Mouse (Mus musculus) cerebellum, postnatal 10 days (tissue): ENCODE measurements around the gene Ccdc86.

Experiments used
- DNase-seq, 2 experiments: peaks; one replicate each; pipeline ENCODE4 v3.0.0; 2021; ENCODE audit warnings: mixed read lengths in 2 of 2

Gene Ccdc86

DNA sequence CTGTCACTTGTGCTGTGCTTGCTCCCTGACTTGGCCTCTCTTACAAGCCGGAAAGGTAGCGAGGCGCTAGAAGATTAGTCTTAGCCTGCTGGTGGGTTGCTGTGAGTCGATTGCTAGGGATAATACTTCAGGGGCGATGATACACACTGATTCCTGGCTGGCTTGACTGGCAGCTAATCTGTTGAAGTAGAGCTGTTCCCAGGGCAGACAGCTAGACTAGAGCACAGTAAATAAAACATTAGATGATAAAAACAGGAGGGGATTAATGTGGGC is 43.4 kb downstream of the Ccdc86 start:
- DNase-seq = no peak

DNA sequence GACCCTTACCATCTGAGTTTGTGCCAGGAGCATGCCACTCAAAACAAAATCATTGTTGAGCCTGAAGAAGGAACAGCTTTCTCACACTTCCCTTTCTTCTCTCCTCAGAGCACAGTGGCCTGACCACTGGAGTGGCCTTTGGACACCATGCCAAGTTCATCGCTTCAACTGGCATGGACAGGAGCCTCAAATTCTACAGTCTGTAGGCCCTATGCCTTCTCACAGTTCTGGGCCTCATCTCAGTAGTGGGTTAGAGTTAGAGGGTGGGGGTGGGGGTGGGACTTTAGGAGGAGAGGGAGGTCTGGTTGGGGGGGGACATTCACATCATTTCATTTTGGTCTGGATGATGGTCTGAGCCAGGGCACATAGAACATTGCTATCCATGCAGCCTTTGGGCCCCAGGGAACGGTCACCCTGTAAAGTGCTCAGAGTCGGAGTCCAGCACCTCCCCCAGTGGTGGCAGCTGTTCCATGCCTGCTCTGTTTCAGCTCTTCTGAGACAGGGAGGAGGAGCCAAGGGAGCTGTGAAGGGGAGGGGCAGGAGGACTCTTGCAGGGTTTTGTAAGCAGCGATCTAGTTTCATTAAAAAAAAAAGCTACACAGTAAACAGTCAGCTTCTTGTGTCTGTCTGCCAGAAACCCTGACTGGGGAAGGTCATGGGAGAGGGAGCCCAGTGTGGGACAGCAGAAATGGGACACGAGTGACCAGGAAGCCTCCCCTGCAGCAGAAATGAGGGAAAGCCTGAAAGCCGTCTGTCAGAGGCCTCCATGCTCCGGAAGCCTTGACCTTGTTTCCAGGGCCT is 43.9 kb downstream of the Ccdc86 start:
- DNase-seq = peak; percentile 36 to 53

DNA sequence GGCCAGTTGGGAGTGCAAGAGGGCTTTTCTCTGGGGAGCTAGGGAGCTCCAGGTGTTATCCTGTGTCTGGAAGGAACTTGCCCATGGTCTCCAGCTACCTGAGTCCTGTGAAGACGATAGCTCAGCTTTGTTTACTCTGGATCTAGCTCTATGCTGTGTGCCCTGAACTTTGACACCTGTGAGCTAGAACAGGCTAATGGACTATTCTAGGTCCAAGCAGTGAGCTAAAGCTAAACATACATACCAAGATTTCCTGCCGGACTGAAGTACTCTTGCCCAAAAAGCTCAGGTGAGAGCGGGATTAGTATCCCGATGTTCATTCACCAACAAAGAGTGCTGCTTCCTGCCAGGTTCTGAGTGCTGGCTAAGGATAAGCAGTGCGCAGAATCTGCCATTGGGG is 44.6 kb downstream of the Ccdc86 start:
- DNase-seq = no peak

DNA sequence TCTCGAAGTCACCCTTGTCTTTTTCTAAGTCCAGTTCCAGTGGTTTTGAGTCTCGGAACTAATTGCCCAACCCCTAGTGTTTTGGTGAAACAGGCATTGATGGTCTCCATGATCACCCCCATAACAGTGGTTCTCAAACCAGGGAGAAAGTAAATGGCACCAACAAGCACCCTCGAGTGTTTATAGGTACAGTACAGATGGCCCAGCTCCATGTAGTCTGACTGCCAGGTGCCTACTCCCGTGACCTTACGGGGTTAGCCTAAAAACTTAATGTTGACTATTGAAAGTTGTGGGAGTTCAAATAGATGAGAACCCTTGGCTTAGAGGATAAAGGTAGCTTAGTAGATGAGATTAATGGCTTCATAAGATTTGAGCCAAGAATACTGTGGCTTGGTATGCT is 48.0 kb downstream of the Ccdc86 start:
- DNase-seq = no peak

DNA sequence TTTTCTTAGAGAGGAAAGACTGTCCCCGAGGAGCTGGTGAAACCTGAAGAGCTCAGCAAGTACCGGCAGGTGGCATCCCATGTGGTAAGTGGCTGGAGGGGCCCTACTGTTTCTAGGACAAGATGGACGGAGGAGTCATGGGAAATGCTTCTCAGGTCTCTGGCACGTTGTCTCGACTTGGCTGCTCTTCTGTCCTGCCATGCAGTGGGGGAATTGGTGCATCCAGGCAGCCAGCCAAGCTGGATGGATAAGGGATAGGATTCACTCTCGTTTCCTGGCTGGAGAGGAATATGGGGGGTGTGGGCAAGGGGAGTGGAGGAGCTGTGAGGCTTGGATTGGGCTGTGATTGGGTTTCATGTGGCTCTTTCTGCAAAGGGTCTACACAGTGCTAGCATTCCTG is 48.8 kb downstream of the Ccdc86 start:
- peak; percentile 38 to 63 for DNase-seq

DNA sequence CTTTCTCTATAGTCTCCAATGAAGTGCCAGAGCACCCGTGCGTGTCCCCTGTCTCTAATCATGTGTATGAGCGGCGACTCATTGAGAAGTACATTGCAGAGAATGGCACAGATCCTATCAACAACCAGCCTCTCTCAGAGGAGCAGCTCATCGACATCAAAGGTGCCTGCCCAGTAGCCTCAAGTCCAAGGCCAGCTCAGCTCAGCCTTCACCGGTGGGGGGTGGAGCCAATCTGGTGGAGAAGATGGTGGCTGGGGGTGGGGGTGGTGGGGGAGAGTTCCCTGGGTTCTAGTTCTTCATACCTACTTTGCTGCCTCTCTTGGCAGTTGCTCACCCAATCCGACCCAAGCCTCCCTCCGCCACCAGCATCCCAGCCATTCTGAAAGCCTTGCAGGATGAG is 51.6 kb downstream of the Ccdc86 start:
- no peak for DNase-seq

DNA sequence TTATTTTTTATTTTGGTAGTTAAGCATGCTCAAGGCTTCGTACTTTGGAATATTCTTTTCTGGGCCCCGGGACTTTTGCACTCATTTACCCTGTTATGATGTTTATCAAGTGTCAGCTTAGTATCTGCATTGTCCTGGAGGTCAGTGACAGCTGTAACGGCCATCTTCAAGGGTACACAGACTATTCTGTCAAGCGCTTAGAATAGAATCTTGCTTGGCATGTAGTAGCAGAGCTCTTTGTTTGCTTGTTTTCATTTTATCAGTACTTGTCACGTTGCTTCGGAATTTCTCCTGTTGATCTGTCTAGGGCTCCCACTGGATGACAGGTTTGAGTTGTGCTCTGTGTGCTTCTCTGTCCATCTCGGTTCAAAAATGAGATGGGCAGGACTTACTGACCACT is 52.2 kb downstream of the Ccdc86 start:
- no peak for DNase-seq

DNA sequence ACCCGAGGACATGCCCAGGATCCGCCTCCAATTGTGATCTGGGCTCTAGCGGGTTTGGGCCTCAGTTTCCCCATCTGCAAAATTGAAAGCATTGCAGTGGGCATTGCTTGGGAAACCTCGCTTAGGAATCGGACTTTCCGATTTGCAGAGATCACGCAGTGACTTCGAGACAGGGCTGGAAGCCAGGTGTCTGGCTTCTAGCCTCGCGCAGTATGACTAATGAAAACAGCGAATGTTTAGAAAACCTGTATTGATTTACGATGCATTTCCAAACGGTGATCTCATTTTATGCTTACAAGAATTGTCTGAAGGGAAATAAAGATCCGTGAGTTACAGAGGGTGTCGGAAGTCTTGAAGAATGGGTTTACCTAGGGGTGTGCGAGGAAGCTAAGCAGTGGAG is 53.4 kb downstream of the Ccdc86 start:
- peak; percentile 31 to 47 for DNase-seq

DNA sequence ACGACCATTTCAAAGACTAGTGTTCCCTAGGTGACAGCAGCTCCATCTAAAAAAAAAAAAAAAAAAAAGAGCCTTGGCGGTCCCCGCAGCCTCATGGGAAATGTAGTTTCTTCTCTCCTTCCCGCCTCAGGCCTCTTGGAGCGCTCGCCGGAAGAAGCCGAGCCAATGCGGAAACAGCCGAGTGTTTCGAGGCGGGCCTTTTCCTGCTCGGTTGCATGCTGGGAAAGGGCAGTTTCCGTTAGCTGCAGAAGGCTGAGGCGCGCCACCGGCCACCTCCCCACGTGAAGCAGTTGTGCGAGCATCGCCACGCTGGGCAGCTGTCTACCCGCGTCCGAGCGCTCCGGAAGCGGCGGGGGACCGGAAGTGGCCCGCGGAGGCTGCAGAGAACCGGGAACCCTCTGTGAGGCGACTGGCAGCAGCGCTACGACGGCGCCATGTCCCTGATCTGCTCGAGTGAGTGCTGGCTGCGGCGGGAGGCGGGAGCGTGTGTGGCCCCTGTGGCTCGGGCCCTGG is 54.0 kb downstream of the Ccdc86 start, which contains the start of gene Prpf19:
TSS of gene Prpf19 (plus strand) at position 216 of the 513 bp plus-strand sequence.
- peak; percentile 99 for DNase-seq

DNA sequence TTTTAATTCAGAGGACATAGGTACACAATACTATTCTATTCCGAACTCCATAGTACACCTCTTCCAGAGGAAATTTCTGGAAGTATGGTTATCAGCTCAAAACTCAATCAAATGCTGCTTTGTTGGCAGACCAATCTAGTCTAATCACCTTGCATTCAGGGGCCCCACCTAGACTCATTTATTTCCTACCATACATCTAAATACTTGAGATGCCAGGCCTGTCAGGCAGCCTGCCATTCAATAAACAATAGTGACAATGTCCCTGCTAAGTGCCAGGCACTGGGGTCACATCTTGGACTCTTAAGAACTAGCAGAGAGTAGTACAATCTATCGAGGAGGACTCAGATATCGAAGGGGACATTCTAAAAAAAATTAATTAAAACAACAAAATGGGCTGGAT is 56.9 kb downstream of the Ccdc86 start:
- DNase-seq = no peak
